Mouse (Mus musculus) testis, adult 2 months (tissue): ENCODE results near the gene Ptprh.

ENCODE experiments used
- CTCF ChIP-seq: fragments of 200-500 bp; IDR thresholded peaks from 2 replicates; pipeline ENCODE4 v1.5.1; 2012; ENCODE audit warnings: low read depth, mild to moderate bottlenecking, inconsistent platforms, low read length, moderate library complexity; ENCODE audit not compliant: control insufficient read depth, insufficient read depth, insufficient replicate concordance
- POLR2A ChIP-seq: fragments of 200-500 bp; IDR thresholded peaks from 2 replicates; pipeline ENCODE4 v1.6.1; 2012; ENCODE audit warnings: low read depth, mild to moderate bottlenecking, inconsistent platforms, low read length, moderate library complexity; ENCODE audit not compliant: control insufficient read depth

GRCm38 (mm10) chr7:4619979-4620378 lies 16.1 kb upstream of the Ptprh start:
- TF ChIP-seq POLR2A (no peak), CTCF (no peak)
